Mouse (Mus musculus) MN1 (cell line): ENCODE measurements around the gene Mfsd14a.
A peak's percentile ranks its signal among the peaks of the same experiment; 100 is the strongest.
"Not testable (repeated sequence)": the region's sequence is repeated elsewhere in the genome, so short reads cannot be mapped to it uniquely, and the experiment has no call there.

Source experiments
- DNase-seq: peaks from one replicate; pipeline ENCODE4 v3.0.0-alpha.2; 2016; ENCODE audit warnings: low spot score

Mfsd14a gene

DNA sequence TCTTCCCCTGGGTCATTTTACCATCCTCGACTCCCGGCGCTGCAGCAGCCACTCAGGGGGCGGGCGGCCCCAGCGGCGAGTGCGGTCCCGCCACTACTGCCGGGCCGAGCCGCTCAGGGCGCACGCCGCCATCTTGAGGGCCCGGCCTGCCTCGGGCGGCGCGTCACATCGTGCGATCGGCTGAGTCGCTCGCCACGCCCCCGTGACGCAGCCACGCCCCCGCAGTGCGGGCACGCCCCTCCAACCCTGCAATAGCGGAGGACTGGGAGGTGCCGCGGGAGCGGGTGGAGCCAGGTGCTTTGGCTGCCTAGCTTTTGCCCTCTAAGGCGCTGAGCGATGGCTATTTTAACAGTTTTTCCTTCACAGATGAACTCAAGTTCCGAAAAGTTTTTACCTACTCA is at the start of gene Mfsd14a:
Gene Mfsd14a (minus strand): TSS at position 215 of the 401 bp plus-strand sequence.
- DNase-seq = peak; percentile 96

DNA sequence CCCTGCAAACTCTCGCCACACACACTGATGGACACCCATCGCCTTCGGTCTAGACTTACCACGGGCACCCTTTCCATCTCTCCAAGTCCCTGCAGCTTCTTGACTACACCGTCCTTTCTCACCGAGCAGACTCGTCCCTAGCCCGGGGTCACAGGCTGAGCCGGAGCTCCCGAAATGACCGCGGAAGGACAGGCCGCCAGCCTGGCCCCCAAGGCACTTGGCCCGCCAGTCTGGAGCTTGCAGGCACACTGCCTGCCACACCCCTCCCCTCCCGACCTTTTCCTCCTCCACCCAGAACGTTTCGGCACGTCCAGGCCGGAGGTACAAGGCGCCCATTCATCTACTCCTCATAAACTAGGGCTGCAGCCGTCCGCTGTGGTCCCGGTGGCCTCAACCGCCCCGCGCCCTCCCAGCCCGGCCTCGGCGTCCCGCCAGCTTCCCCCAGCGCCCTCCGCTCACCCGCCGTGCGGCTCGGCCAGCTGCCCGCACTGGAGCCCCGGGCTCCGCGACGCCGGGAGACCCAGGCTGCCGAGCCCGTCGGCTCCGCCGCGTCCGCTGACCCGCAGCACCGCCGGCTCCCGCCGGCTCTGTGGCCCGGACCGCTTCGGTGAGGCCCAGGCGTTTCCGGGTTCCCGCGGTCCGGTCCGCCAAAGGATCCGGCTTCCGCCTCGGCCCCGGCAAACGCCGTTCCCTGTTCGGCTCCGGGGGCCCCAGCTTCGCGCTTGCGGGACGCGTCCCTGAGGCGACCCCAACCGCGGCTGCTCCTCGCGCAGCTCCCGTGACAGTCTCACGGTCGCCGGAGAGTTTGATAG is 49.4 kb upstream of the Mfsd14a start:
- peak; percentile 69 for DNase-seq

DNA sequence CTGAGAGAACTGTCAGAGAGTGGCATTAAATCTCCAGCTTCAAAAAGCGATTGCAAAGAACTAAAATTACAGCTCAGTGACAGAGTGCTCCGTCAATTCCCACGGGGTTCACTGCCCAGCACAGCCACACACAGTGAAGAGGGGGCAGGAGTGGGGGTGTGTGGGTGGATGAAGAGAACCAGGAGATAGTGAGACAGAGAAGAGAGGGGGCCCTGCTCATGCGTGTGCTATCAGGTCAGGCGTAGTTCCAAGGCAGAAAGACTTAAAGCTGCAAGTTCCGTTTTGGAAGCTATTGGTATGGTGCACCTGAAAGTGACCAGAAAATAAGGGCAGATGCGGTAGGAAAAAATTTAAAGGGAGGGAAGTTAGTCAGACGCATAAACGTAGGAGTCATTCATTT is 48.5 kb upstream of the Mfsd14a start:
- DNase-seq = peak; percentile 9

DNA sequence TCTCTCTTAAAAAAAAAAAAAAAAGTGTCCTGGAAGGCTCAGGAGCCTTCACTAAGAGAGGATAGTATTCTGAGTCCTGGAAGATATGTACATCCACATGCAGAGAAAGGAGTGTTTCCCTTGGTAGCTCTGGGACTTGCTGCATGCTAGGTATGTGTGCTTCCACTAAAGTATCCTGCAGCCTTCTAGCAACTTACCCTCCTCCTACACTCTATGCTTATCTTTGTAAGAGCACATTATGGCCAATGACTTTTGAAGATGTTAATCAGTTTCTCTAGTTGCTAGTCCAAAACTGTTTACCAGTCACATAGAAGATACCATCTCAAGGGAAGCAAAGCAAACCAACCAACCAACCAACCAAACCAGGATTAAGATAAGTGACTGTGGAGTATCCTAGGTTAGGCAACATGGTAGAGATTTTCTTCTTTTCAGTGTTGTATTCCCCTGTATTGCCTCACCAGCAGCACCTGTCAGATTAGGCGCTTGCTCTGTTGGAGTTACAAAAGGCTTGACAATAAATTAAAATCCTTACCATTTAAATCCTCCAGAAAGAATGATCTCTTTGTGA is 43.2 kb upstream of the Mfsd14a start:
- no peak for DNase-seq

DNA sequence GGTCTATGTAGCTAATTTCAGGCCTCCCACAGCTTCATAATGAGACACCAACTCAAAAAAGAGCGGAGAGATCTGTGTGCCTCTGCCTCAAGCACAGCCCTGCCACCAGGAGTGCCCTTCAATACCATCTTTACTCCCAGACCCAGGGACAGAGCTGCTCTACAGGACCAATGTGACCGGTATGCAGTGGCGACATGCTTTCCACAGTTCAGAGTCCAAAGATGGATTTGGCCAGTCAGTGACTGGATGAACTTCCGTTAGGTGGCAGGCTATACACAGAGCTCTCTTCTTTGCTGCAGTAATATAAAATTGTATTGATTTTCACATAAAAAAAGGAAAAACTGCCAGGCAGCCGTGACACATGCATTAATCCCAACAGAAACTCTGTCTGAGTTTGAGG is 41.4 kb upstream of the Mfsd14a start:
- DNase-seq = no peak

DNA sequence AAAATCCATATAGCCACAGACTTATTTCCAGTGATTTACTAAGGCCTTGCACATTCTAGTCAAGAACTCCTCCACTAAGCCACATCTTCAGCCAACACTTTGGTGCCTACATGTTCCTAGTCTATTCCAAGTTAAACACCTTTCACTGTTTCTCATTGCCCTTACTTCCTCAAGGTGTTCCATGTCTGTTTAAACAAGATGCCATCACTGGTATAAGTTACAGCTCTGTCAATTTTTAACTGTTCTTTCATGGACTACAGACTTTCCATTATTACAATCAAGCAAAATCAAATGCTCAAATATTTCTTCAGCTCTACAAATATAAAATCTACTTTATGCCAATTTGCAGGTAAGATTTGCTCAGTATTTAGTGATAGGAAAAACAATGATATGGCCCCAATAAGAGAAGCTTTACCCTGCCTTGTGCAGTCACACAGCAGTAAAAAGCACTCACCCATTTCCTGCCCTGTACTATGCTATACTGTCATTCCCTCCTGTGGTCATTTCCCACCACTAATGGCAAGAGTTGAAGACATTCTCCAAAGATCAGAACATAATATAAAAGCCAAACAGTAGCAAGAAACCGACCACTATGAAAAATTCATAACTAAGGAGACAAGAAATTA is 40.3 kb upstream of the Mfsd14a start:
- no peak for DNase-seq

DNA sequence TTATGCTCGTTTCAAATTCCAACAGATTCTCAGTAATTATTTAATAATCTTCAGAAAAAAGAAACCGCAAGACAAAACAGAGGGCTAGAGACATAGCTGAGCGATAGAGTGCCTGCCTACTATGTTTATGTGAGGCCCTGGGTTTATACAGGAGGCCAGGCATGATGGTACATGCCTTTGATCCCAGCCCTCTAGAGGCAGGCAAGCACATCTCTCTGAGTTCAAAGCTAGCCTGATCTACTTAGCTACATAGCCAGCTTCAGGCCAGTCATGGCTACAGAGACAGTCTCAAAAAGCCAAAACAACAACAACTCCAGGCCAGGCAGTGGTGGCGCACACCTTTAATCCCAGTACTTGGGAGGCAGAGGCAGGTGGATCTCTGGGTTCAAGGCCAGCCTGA is 39.1 kb upstream of the Mfsd14a start:
- DNase-seq = no peak

DNA sequence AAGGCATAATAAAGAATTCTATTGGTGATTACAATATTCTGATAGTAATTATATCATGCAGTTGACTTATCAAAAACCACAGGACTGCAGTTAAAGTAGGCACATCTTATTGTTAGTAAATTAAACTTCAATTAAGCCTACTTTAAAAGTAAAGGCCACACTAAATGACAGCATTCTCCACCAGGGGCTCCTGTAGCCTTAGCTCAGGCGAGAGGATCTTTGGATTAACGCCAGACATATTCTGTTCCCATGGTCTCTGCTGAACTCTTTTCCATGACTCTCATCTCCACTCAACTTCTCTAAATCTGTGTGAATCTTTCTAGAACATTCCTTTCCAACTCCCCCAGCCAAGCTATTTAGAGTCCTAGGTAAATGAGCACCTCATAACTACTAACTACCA is 36.3 kb upstream of the Mfsd14a start:
- DNase-seq = no peak

DNA sequence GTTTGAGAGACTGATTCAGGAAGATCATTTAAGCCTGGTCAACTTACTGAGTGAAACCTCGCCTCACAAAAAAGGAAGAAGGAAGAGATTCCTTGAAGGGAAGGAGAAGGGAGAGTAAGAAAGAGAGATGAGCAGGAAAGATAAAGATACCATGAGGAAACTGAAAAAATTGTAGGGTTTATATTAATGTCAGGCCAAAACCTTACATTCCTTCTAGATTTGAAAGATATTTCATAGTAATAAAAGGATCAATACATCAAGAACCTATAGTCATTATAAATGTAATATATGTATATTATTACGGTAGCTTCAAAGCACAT is 33.1 kb upstream of the Mfsd14a start:
- DNase-seq = no peak

DNA sequence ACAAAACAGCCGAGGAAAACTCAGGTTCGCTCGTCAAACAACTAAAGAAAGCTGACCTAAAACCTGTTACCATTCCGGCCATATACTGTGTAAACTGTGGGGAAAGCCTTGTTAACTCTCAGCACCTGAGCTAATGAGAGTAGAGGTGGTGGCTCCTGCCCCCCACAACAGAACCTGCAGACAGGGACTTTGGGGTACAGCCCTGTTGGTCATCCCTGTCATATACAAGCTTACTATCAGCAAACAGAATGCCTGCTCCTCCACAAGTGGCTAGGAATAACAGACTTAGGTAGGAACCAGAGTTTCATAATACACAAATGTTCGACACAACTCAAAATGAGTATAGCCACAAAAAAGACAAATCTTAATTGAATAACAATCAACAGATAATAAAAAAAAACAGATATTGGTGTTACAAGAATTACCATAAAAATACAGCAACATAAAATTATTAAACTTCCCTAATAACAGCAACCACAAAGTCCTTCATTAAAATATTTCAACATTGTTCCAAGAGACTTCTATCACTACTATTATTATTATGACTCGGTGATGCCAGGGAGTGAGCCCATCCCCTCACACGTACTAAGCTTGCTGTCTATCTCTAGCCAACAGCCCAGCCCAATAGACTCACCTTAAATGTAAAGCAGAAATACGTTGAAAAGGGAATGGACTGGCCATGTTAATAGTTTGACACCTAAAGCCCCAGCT is 32.6 kb upstream of the Mfsd14a start:
- DNase-seq = no peak

DNA sequence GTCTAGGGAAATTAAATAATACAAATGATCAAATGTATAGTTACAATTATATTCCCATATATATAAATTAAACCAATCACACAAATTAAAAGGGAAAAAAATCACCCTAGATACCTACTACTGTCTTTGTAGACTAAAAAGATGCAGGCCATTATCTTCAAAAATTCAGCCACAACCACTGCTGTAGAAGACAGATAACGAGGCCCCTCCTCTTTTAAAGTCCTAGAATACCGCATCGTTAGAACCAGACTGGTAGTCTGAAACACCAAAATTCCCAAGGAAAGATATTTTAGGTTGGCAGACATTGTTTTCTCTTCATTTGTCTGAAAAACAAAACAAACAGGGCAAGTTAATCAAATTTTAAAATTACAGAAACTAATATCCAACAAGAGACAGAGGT is 31.8 kb upstream of the Mfsd14a start:
- no peak for DNase-seq

DNA sequence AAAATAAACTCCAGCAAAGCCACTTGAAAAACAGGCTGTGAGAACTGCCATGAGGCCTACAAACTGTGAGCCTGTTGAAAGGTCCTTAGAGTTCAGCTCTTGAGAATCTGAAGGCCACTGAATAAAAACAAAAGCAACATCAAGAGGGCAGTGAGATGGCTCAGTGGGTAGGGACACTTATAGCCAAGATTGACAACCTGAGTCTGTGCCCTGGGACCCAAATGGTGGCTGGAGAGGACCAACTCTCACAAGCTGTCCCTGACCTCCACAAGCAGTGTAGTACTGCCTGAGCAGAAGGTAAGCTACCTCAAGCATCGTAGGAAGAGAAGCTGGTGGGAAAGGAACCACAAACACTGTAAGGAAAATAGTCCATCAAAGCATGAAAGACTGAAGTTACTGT is 18.7 kb upstream of the Mfsd14a start, which contains the start of gene Gm43191:
Gene Gm43191 (minus strand): TSS at position 101 of the 400 bp plus-strand sequence.
- no peak for DNase-seq

DNA sequence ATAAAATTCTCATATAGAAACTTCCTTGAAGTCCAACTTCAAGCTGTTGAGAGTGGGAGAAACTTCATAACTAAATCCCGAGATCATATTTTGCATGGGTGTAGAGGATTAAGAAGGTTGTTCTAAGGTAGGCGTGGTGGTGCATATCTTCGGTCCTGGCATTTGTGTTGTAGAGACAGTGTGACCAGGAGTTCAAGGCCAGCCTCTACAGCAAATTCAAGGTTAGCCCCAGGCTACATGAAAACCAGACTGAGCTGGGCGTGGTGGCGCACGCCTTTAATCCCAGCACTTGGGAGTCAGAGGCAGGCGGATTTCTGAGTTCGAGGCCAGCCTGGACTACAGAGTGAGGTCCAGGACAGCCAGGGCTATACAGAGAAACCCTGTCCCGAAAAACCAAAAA is 1.8 kb upstream of the Mfsd14a start:
- DNase-seq = not testable (repeated sequence)

DNA sequence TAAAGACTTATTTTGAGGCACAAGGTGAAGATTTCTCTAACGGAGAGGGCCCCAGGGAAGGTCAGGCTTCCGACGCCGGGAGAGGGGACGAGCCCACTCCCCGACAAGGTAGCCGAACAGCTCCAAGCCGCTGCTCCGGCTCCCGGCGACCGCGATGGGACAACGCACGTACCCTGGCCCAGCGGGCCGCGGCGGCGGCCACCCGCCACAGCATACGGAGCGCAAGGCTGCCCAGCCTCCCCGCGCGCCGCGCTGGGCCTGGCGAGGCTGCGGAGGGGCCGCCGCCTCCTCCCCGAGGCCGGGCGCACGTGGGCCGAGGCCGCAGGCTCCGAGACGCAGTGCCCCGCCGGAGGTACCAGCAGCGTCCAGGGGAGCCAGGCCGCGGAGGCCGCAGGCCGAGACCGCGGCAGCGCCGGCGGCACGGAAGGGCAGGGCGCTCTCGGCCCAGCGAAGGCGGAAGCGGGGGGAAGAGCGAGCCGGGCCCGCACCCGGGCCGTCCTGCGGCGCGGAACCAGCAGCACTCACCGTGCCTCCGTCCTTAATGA is 535 bp downstream of the Mfsd14a start:
- peak; percentile 47 for DNase-seq

DNA sequence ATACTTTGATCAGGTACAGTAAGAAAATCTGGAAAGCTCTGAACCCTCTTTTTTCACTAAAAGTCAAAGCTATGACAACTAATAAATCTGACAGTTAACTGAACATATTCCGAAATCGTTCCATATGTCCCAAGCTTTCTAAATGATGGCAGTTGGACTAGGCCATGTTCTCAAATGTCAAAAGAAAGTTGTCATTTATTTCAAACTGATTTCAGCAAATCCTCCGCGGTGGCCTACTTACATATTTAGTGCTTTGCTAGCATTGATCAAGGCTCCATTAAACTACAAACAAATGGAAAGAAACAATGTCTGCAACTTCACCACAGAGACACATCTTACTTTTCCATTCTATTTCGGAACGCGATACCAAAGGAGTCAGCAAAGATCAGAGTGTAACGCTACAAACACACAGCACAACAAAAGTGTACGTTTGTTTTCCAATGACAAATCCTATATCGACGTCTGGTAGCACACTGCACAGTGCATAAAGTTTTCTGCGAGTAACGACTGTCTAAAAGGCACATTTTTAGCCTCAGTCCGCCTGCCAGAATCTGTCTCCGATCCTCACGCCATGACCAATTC is 1.1 kb downstream of the Mfsd14a start:
- peak; percentile 9 for DNase-seq

DNA sequence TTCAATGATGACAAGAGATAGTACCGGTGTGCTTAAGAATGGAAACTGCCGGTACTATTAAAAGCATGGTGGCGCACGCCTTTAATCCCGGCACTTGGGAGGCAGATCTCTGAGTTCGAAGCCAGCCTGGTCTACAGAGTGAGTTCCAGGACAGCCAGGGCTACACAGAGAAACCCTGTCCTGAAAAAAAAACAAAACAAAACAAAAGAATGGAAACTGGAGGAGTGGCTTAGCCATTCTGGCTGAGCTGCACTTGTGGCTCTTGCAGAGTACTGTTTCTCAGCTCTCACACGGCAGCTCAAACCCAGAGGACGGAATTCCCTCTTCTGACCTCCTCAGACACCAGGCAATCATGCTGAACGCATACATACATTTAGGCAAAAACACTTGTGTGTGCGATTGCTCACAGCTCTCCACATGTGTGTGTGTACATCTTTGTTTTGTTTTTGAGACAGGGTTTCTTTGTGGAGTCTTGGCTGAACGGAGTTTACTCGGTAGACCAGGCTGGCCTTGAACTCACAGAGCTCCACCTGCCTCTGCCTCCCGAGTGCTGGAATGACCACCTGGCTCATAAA is 2.5 kb downstream of the Mfsd14a start:
- DNase-seq = no peak

DNA sequence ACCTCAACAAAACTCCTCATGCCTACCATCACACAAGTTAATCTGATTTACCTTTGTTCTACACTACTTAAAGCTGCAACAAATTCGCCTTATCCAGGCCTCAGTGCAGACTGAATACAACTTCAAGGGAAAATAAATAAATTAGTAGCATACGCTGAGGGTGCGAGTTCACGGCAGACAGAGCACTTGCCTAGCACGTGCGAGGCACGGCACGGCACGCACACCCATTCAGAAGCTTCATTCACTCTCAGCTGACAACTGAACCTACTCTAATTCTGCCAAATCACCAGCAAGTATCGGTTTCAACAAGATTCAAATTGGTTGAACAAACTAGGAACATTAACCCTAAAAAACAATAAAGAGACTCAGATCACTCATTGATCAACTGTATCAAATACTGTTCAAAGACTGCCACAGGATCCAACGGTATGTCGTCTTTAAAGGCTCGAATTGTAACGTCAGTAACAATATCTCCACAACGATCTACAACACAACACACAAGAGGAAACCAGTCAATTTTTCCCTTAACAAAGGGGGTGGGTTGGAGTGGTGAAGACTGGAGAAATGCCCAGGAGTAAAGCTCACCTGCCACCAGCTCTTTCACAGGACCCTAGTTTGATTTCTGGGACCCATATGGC is 3.4 kb downstream of the Mfsd14a start:
- DNase-seq = no peak

DNA sequence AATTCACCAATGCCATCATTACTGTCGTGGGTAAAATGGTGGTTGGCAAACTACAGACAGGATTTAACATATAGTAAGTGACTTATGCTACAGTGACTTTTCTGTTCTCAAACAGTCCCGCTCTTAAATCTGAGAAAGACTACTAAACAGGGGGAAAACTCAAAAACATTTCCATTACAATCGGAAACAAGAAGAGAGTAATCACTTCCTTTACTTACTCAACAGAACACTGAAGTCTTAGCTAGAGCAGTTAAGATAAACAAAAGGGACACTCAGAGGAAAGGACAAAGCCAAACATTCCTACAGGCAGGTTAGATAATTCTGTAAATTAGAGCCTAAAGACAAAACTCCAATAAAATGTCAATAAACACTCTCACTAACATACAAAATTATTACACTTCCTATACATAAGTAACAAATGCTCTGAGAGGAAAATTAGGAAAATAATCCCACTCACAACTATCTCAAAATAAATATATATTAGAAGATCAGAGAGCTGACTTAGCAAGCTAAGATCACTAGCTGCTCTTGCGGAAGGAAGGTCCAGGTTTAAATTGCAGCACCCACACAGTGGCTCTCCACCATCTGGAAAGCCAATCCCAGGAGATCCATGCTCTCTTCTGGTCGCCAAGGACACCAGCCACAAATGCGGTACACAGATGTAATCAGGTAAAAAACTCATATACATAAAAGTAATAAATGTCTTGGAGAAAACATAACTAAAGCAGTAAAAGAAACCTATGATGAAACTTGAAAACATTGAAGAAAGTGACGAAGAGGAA is 6.1 kb downstream of the Mfsd14a start:
- DNase-seq = no peak

DNA sequence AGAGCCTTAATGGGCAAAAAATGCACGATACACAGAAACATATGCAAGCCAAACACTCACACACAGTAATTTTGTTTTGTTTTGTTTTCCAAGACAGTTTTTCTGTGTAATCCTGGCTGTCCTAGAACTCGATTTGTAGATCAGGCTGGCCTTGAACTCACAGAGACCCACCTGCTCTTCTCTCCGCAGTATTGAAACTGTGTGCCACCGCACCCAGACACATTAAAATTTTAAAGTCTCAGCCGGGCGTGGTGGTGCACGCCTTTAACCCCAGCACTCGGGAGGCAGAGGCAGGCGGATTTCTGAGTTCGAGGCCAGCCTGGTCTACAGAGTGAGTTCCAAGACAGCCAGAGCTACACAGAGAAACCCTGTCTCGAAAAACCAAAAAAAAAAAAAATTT is 8.4 kb downstream of the Mfsd14a start:
- DNase-seq = not testable (repeated sequence)

DNA sequence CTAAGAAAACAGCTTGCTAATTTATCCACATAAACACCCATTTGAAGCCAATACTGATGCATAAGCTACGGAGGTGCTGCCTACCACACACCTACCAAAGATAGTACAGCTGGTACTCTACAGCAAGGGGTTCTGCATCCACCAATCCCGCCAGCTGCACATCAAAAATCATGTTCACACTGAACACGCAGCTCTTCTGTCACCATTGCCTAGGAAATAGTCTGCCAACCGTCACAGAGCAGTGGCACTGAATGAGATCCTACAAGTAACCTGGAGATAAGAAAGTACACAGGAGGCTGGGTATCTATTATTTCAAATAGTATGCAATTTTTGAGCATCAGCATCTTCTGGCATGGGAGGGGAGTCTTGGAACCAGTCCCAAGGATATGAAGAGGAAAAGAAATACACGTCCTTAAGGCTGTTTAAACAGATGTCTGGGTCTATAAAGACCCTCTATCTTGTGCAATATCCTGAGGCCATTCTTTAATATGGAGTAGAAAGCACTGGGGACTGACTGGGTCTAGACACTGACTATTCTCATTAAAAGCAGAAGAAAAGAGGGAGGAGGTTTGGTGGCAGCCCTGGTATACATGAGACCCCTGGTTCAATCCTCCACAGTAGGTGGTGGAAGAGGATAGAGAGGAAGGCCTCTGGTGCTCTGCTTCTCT is 9.1 kb downstream of the Mfsd14a start:
- DNase-seq = no peak
